Mouse (Mus musculus): ENCODE data around the gene Gm28729. TPM values are rescaled to one million over a fixed set of nuclear protein-coding genes. Genes with fewer than 3 reads are reported as not detected.

Gm28729 gene
- polyA plus RNA-seq, 1 experiment = not detected

GRCm38 (mm10) chr9:96483648-96484047, 41.4 kb downstream of the Gm28729 start:
- no peak for TF ChIP-seq GATA1 (IDR thresholded peaks at IDR 0.05; ENCODE audit: low read length)

GRCm38 (mm10) chr9:96483028-96483427, 42.0 kb downstream of the Gm28729 start:
- TF ChIP-seq GATA1 (IDR thresholded peaks at IDR 0.05; ENCODE audit: low read length) = peak; percentile 2

GRCm38 (mm10) chr9:96478071-96478888, 46.8 kb downstream of the Gm28729 start, which contains the start of gene Rnf7:
Rnf7 (minus strand) TSS chr9:96478675.
- TF ChIP-seq GATA1 (IDR thresholded peaks at IDR 0.05; ENCODE audit: low read length) = no peak

GRCm38 (mm10) chr9:96472356-96472755, 52.7 kb downstream of the Gm28729 start:
- no peak for TF ChIP-seq GATA1 (IDR thresholded peaks at IDR 0.05; ENCODE audit: low read length)

- TF ChIP-seq GATA1 (IDR thresholded peaks at IDR 0.05; ENCODE audit: low read length) = no peak
These were observed 54.6 kb downstream of the Gm28729 start for GRCm38 (mm10) chr9:96470266-96470974.

- TF ChIP-seq GATA1 (IDR thresholded peaks at IDR 0.05; ENCODE audit: low read length) = no peak
These were observed 55.4 kb downstream of the Gm28729 start for GRCm38 (mm10) chr9:96469556-96470265.

- TF ChIP-seq GATA1 (IDR thresholded peaks at IDR 0.05; ENCODE audit: low read length) = no peak
These were observed 61.4 kb downstream of the Gm28729 start for GRCm38 (mm10) chr9:96463708-96464107.

- TF ChIP-seq GATA1 (IDR thresholded peaks at IDR 0.05; ENCODE audit: low read length) = no peak
These were observed 63.5 kb downstream of the Gm28729 start for GRCm38 (mm10) chr9:96461607-96462006.

GRCm38 (mm10) chr9:96460117-96460865, 64.8 kb downstream of the Gm28729 start:
- no peak for TF ChIP-seq GATA1 (IDR thresholded peaks at IDR 0.05; ENCODE audit: low read length)

- no peak for TF ChIP-seq GATA1 (IDR thresholded peaks at IDR 0.05; ENCODE audit: low read length)
These were observed 69.4 kb downstream of the Gm28729 start for GRCm38 (mm10) chr9:96455618-96456017.

GRCm38 (mm10) chr9:96452956-96453355, 72.1 kb downstream of the Gm28729 start:
- TF ChIP-seq GATA1 (IDR thresholded peaks at IDR 0.05; ENCODE audit: low read length) = no peak

GRCm38 (mm10) chr9:96450900-96451720, 74.0 kb downstream of the Gm28729 start:
- TF ChIP-seq GATA1 (IDR thresholded peaks at IDR 0.05; ENCODE audit: low read length) = no peak

- no peak for TF ChIP-seq GATA1 (IDR thresholded peaks at IDR 0.05; ENCODE audit: low read length)
These were observed 75.5 kb downstream of the Gm28729 start for GRCm38 (mm10) chr9:96449514-96449913.

- no peak for TF ChIP-seq GATA1 (IDR thresholded peaks at IDR 0.05; ENCODE audit: low read length)
These were observed 79.7 kb downstream of the Gm28729 start for GRCm38 (mm10) chr9:96445351-96445750.
